Mouse (Mus musculus) cerebellum, adult 9-10 months (tissue): ENCODE data around the gene Gsc.

ENCODE experiments used
- DNase-seq: peaks from one replicate; pipeline ENCODE4 v3.0.0; 2022

Gsc gene

DNA sequence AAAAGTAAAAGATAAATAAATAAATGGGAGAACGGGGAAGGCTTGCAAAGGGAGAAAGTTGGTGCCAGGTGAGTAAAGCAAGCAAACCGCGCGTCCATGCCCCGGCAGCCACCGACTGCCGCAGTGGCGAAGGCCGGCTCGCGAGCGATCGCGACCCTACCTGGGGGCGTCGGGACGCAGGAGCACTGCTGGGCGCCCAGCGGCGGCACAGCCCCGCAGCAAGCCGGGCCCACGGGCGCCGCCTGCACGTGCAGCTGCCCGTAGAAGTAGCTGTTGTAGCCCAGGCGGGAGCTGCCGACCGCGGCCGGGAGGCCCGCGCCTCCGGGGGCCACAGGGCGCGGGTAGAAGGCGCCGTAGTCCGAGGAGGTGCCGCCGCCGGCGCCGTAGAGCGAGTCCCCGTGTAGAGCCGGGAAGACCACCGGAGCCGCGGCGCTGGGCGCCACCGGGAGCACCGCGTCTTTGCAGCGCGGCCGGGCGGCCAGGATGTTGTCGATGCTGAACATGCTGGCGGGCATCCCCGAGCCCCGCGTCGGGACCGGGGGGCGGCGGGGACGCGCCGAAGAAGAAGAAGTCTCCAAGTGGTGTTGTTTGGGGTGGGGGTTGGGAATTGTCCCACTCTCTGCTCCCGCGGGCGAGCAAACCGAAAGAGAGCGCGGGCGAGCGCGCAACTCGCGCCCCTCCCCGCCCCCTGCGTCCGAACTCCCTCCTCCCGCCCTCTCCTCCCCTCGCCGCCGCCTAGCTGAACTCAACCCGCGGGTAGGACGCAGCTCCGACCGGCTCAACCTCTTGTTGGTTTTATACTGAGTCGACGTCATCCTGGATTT lies at the start of gene Gsc:
Gsc (minus strand) TSS at position 730 of the 824 bp plus-strand sequence.
- DNase-seq, result no peak

DNA sequence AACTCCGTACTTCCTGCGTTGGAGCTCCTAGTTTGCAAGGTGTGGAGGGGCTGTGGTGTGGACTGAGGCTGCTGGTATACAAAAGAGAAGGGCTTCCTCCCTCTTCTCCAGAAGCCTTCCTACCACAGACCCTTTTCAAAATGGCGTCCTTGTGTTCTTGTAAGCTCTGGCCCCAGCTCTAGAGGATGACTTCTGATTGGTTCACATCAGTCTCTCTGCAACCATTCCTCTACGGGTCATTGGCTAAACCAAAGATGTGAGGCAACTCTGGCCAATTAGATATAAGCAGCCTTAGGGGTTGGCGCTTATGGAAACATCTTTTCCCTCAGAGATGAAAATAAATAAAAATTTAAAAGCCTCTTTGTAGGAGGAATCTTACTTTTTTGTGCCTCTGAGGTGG lies 46.6 kb upstream of the Gsc start:
- no peak for DNase-seq

DNA sequence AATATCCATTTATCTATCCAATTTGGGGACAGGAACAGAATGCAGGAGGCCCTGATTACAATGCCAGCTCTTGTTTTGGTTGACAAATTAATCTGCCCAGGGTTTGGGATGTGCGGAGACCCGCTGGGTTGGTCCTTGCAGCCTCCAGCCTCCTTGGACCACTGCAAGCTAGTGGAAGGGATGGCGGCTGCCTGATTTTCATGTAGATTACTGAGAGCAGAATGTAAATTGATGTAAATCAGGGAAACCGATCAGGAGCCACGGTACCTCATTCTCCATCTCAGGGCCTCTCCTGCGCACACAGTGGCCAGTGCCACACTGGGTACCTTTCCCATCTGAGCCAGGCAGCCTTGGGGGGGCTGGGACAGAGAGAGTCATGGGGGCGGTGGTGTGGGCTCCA lies 34.8 kb upstream of the Gsc start:
- no peak for DNase-seq

DNA sequence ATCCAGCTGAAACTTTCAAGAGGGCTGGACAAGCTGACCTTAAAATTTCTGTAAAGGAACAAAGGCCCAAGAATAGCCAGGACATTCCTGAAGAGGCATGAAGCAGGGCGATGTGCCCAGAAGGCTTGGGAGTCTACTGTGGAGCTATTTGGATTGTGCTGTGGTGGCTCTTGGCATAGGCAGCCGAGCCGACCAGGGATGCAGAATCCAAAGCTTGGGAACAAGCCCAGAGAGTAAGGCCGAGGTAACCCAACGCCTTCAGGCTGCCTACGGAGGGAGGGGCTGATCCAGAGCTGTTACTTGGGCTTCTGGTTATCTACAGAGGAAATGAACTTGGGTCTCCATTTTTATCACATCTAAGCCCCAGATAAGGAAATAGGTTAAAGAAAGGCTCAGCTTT lies 18.9 kb upstream of the Gsc start:
- no peak for DNase-seq

DNA sequence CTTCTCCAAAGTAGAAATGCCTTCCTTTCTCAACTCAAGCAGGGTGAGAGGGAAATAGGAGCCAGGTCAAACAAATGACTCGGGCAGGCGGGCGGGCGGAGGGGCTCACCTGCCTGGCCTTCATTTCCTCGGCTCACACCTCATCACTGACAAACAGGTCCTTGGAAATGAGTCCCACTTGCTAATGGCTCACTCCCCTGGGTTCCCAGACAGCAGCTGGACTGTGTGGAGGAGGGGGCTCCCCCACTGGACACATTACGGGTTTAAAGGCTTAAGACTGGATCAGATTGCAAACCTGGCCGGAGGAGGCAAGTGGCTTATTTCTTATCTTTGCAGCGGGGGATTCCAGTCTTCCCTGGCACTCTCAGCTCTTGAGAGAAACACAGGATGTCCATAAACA lies 13.1 kb upstream of the Gsc start:
- DNase-seq, result no peak

DNA sequence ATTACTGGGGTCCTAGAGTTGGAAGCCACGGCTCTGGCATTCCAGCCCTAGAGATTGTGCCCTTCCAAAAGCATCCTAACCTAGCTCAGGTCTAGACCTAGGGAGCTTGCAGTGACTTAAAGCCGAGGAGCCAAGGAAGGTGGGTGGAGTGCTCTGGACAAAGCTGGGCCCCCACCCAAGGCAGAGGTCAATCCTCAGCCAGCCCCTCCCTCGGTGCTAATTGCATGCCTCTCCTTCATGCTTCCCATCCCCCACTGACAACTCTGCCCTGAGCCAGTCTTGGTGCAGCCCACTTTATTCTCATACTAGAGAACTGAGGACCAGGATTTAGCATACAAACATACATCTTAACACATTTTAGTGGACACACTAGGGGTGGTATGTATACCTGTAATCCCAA lies 12.0 kb upstream of the Gsc start:
- no peak for DNase-seq

DNA sequence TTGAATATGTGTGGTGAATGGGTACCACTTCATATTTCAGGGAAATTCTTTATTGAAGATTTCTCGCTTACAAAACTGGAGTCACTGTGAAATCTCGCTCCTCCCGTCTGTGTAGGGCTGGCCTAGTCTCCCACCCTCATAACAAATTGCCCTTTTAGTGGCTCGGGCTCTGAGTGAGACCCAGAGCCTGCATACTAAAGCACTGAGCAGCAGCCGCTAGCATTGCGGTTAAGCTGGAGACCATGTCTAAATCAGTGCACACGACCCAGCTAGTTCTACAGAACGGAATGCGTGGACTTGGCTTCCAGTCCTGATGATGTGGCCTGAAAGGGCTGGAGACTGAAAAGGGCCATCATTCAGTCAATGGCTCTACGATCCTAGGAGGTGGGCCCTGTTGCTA lies 7.9 kb upstream of the Gsc start:
- no peak for DNase-seq

DNA sequence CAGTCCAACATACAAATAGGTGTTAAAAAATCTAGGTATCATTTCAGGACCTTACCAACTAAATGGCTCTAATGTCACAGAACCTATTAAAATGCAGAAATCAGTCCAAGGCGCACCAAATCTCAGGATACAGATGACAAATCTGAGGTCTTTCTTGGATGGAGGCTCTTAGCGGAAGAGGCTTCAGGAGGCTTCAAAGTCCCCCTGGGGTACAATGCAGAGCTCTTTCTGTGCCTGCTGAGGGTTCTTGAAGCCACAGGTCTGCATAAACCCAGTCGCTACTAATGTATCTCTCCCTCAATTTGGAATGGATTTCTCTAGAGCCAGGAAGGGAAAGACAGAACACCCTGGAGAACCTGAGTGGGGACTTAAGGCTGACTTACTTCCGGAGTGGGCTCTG lies 5.1 kb upstream of the Gsc start:
- no peak for DNase-seq

DNA sequence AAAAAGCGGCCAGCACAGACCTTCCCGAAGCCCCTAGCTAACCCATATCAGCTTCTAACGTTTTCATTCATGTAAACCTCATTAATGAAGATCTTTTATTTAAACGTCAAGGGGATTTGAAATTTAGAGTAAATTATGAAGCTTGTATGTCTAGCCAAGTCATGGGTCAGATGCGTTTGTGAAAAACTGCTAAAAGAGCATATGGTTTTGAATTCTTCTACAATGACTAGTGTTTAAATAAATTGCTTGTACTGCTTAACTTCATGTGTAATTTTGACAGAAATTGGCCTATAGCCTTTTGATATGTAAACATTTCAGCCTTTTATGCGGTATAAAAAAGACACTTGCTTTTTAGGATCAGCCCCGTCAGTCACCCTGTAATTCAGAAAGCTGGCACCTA lies 4.4 kb upstream of the Gsc start:
- DNase-seq, result no peak

DNA sequence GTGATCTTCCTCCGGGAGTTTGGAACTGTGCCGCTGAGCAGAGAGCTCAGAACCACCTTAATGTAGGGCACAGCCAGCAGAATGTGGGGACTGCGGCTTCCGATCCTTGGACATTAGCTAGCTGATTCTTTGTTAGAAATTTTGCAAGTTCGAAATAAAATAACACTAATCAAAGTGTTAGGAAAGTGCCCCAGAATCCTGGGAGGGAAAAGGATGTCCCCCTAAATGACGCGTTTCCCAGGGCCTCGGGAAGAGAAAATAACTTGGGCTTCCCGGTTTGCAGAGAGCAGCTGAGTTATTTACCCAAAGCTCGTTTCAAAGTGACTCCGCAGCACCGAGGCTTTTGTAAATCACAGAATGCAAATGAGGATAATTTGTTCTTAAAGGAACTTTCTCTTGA lies 3.9 kb upstream of the Gsc start:
- DNase-seq, result no peak

DNA sequence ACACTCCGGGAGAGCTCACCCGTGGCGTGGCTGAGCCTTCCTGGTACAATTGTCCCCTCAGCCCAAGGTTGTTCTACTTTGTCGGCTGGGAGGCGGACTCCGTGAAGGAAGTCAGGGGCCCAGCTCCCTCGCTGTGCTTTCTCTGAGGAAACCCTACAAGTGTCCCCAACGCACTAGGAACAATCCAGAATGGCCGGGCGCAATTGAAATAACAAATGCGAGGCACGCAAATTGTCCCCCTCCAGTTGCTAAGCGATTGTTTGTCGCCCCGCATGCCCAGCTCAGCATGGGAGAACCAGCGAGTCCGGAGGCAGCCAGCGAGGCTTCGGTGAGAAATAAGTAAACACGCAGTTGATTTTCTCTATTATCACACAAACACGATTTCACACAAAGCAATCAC lies 2.8 kb upstream of the Gsc start:
- no peak for DNase-seq

DNA sequence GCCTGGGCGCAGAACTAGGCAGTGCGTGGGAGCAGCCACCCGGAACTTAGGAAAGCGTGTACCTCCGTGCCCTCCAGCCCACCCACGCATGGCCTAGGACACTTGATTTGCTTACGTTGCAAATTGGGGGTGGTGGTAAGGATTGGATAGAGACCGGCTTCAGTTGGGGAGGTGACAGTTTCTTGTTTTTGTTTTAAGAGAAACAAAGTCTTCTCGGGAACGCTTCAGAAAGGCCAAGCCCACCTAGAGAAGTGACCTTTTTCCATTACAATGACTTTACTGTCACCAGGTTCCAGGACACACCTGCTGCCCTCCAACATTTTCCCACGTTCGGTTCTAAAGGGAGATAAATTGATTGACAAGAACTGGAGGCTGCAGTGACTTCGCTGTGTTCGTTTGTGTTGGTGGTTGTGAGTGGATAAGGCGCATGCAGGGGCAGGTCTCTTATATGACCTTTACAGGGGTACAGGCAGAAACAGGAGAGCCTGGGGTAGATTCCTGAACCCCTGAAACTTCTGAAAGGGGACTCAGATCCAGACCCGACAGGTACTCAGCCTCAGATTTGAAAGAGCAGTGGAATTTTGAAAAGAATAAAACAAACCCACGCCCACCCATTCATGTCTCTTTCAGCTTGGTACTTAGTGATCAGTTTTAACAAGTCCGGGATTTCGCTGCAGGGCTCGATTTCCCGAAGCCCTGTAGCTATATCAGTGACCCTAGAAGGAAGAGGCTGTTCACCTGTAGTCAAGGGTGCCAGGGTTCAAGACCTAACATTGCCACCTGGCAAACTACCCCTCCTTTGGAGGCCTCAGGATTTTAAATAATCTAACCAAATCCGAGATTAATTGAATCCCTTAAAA lies 2.0 kb upstream of the Gsc start:
- DNase-seq, result no peak

DNA sequence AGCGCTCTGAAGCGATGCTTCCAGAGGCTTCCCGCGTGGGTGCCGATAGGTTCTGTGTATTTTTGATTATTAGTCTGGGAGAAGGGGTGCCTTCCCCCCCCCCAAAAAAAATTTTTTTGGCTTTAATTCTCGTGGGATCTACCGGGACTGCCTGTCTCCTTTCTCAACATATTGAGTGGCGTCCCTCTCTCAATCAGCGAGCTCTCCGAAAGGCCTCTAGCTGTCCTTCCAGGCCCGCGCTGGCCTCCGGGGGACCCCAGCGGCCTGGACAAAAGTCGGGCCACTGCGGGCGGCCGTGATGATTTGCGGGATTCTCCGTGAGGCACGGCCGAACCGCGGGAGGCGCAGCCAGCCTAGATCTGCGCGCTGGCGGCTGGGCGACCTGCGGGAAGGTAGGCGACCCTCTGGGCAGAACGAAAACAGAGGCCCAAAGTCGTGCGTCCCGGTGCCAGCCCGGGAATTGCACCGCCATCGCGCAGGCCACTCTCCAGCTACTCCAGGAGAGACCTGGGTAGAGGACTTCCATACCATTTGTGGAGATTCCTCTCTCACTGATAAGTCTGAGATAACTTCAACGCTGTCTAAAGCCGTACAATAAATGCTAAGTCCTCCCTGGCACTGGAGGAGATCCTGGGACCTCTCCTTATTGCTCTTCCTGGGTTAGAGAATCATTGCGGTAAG lies 1.2 kb upstream of the Gsc start:
- no peak for DNase-seq

DNA sequence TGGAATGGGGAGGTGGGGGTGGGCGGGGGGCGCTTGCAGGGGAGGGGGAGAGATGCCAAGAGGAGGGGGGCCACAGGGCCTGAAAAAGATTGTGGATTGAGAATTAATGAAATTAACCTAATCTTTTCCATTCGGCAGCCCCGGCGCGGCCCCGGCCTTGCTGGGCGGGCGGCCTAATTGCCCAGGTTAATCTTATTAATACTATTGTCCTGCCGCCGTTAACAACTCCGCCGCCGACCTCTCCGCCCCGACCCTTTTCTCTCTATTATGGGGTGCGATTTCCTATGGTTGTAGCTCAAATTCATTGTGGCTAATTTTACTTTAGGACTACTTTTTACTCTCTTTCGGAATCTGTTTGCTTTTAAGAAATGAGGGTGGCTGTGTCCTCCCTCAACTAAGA lies 362 bp upstream of the Gsc start:
- no peak for DNase-seq

DNA sequence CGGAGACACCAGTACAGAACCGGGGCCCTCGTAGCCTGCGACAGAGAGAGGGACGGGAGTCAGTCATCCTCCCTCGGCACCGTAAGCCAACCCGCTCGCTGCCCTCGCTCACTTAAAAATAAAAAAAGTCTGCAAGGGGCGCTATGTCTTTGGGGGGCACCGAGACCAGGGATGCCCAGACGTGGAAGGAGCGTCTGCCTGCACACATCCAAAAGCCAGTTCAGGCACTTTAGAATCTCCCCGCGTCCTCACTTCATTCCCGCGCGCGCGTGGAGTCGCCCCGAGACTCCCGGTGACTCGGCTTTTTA lies 958 bp downstream of the Gsc start:
- DNase-seq, result no peak

DNA sequence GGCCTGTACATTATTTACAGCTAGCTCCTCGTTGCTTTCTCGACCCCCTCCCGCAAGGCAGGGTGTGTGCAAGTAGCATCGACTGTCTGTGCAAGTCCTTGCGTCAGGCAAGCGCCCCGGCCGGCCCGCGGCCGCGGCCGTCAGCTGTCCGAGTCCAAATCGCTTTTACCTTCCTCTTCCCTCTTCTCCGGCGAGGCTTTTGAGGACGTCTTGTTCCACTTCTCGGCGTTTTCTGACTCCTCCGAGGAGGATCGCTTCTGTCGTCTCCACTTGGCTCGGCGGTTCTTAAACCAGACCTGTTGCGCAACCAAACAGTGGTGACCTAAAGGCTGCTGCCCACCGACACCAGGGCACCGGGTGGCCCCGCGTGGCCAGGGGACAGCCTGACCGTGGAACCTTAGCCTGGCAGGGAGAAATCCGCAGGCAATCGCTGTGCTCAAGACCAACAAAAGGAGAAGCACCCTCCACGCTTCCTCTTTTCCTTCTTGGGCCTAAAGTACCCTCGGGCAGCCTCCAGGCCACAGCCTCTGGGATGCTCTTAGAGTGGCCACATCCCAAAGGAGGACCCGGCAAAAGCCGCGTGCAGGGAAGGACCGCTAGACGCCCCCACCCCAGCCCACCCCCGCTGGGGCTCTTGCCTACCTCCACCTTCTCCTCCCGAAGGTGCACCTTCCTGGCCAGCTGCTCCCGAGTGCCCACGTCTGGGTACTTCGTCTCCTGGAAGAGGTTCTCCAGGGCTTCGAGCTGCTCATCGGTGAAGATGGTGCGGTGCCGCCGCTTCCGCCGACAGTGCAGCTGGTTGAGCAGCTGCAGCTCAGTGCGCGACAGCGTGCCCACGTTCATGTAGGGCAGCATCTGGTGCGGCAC lies 1.5 kb downstream of the Gsc start:
- no peak for DNase-seq

DNA sequence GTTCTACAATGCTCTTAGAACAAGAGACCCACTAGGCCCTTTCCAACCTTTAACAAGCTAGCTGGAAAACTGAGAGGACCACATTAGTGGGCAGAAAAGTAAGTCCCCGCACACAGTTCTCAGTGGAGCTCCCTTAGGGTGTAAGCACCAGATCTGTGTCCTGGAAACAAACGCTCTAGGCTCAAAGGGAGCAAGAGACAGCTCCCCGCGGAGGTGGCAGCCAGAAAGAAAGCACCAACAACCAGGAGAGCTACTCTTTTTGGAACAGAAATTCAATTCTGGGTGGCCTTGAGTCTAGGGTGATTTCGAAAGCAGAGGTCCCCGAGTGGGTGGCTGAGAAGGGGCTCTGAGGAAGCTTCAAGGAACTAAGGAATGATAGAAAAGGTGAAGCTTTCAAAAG lies 2.5 kb downstream of the Gsc start:
- DNase-seq, result no peak

DNA sequence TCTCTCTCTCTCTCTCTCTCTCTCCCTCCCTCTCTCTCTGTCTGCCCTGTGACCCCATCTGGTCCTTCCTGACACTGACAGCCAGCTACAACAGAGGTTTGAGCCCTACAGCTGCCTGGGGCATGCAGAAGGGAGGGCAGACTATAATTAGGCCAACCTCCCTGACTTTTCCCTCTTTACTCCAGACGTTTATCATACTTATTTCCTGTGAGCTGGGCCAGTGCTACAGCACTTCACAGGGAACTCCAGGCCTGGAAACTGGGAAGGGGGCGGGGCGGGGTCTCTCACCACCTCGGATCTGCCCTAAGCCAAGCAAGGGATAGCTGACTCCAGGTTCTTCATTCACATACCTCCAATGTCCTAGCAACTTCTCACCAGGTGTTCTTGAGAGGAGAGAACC lies 4.3 kb downstream of the Gsc start:
- DNase-seq, result no peak

DNA sequence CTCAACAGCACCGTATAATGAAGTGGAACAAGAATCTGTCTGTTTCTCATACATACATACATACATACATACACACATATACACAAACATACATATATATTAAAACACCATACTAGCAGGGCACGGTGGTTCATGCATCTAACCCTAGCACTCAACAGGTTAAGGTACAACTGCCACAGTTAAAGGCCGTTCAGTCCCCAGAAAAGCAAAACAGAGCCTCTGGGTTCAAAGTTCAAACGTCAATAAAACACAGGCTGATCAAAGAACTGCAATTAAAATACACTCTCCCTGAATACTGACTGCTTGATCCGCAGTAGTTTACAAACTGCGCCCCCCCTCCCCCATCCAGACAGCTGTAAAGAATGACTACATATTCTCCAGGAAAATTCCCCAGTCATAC lies 5.8 kb downstream of the Gsc start:
- DNase-seq, result no peak

DNA sequence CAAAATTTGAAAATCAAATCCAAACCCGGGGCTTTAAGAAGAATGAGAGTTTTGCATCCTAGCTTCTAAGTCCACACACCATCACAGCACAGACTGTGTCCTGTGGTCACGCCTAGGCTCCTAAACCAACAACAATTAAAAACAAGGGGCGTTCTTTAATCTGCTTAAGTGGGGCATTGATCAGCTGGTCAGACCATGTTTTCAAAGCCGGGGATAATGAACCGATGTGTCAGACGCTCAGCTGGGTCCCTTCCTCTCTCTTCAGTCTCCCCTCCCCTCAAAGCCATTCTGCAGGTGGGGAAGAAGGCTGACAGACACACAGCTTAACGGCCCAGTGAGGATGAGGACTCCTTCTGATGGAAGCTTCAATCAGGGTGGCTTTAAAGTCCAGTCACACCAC lies 6.2 kb downstream of the Gsc start:
- no peak for DNase-seq

DNA sequence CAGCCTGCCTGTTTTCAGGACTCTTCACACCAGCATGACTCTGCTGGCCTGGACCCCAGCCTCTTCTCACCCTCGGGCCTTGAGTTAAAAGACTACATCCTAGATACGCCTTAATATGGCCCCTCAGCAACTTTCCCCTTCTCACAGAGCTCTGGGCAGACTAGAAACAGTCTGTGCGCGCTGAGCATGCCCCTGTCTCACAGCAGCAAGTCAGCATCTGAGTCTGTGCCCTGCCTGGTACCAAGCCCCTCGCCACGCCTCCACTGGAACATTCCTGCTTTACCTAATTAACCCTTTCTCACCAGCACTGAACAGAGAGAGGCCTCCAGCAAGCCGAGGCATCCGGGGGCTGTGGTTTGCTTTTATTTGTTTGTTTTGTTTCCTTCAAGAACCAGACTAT lies 11.8 kb downstream of the Gsc start:
- no peak for DNase-seq

DNA sequence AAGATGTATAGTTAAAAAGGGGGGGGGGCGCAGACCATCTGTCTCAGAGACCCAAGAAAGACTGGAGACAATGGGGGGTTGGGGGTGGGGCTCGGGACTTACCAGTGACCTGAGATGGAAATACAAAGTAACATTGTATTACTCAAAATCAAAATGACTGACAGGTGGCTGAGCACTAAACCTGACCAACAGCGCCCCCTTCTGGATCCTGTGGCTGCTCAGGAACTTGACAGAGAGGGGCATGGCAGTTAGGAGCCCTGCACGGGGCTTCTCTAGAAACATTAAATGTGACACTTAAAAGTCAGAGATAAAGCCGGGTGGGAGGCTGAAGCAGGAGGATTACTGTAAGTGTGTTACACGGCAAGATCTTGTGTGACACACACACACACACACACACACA lies 13.8 kb downstream of the Gsc start:
- no peak for DNase-seq

DNA sequence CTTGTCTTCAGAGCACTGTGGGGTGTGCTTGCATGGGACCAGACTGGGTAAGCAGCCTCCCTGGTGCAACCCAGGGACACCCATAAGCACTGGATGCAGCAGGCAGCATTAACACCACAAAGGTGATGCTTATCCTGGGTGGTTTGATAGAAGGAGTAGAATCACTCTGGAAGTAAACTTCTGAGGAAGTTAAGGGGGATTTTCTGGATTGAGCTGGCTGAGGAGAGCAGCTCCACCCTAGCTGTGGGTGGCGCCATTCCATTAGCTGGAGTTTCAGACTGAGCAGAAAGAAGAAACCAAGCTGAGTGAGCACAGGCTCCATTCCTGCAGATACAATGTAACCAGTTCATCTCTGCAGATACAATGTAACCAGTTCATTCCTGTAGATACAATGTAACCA lies 20.1 kb downstream of the Gsc start:
- no peak for DNase-seq
